Mouse (Mus musculus): Measurements from ENCODE around the gene Gm10309.

The Gm10309 gene

GRCm38 (mm10) chr17:86476674-86477073 lies 28.4 kb downstream of the Gm10309 start:
- DNase-seq (ENCODE audit: low read depth, low spot score), result no peak

DNA sequence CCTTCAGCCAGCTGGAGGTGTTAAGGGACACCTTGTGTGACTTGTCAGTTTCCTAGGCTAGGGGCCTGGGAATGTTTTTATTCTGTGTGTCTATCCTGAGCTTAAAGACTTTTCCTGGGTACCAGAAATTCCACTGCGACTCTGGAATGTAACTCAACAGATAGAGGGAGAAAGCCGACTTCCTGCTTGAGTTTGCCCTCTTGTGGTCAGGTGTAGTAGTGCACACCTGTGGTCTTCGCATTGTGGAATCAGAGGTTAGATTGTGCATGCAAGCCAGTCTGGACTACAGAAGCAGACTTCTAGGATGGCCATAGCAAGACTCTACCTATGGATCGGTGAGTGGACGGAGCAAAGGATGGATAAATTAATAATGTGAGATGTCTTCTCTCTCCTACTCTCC lies 33.3 kb downstream of the Gm10309 start:
- DNase-seq (ENCODE audit: low read depth, low spot score), result no peak

DNA sequence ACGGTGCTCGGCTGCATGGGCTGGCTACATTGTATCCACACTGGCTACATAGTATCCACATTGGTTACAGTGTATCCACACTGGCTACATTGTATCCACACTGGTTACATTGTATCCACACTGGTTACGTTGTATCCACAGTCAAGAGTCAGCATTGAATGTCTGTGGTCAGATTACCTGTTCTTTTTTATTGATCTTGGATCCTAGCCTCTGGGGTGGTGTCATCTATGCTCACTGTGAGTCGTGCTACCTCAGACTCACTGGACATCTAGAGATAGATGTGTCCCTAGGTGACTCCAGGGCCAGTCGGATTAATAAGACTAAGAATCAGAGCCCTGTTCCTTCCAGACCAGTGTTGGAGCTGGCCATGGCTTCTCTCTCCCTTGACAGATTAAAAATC lies 34.9 kb downstream of the Gm10309 start:
- no peak for DNase-seq (ENCODE audit: low read depth, low spot score)

DNA sequence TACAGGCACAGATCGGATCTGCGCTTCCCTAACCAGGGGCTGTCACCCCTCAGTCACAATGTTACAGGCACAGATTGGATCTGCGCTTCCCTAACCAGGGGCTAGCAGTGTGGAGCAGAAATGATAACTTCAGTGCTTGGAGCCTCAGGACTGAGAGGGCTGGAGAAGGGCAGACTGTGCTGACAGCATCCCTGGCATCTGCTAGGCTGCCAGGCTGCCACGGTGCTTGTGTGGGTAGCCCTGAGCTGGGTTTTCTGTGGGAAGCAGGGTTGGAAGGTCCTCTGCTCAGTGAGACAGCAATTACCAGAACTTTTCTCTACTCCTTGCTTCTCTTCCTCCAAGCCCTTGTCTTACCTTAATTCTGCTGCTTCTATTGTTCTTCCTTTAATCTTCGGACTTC lies 37.1 kb downstream of the Gm10309 start:
- DNase-seq (ENCODE audit: low read depth, low spot score), result no peak

- no peak for DNase-seq (ENCODE audit: low read depth, low spot score)
Observed at GRCm38 (mm10) chr17:86467291-86467898, 37.6 kb downstream of the Gm10309 start.

- no peak for DNase-seq (ENCODE audit: low read depth, low spot score)
Observed at GRCm38 (mm10) chr17:86466871-86467270, 38.2 kb downstream of the Gm10309 start.

GRCm38 (mm10) chr17:86466412-86466811 lies 38.6 kb downstream of the Gm10309 start:
- DNase-seq (ENCODE audit: low read depth, low spot score), result no peak

GRCm38 (mm10) chr17:86465865-86466264 lies 39.2 kb downstream of the Gm10309 start:
- no peak for DNase-seq (ENCODE audit: low read depth, low spot score)

- no peak for DNase-seq (ENCODE audit: low read depth, low spot score)
Observed at GRCm38 (mm10) chr17:86464689-86465363, 40.2 kb downstream of the Gm10309 start.

DNA sequence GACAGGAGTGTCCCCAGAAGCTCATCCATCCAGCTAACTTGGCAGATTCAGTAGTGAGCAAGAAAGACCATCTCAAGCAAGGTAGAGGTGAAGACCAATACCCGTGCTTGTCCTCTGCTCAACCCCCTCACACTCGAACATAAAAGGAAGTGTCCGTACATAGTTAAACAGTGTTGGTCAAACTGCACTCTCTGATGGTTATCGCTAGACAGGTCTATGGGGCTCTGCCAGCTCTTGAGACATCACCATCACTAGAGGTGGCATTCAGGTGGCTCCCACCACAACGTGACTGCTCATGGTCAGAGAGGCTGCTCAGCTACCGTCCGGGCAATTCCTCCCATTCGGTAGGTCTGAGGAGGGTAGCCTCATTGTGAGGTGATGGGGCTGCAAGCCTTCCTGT lies 40.8 kb downstream of the Gm10309 start:
- DNase-seq (ENCODE audit: low read depth, low spot score), result no peak

DNA sequence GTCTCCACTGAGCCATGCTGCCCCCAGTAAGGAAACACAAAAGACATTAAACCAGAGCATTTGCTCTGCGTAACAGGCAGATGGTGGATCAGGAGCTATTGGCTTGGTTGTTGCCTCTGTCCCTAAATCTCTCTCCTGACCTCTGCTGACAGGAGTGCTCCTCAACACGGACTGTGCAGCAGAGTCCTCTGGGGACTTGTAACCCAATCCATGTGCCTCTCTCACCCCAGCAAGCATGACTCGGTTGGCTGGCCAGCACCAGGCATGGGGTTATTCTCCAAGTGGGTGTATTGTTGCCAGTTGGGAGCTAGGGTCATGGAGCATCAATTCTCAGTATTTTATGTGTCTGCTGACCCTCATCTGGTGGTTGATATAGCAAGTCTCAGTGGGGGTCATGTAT lies 41.7 kb downstream of the Gm10309 start:
- DNase-seq (ENCODE audit: low read depth, low spot score), result no peak

DNA sequence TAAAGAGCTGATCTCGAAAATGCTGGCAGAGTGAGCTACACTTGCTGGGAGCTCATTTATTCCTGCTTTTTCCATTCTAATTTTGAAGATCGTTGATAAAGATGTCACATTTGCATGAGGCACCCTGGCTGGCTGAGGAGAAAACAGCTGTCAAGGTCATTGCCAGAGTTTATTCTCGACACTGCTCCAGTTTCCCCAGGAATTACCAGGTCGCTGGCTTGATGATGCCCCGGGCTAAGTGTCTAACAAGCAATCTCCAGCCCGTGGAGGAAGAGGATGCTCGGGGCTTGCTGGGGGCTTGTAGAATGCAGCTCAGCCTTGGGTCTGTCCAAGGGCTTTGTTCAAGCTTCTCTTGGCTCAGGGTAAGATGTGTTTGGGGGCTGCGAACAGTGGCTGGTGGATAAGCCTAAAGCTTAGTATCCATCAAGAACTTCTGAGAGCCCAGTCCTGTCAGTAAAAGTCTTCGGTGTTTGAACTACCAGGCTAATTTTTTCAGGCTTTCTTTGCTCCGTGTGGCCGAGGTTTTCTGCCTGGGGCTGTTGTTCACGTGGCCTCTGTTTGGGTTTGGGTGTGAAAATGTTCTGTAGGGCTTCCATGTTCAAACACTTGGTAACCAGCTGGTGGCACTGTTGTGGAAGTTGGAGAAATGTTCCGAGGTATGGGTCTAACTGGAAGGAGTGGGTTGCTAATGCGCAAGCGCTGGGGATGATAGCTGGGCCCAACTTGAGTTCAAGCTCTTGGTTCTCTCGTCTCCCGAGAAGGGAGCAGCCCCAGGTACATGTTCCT lies 44.2 kb downstream of the Gm10309 start:
- DNase-seq (ENCODE audit: low read depth, low spot score), result no peak

GRCm38 (mm10) chr17:86458302-86458980 lies 46.6 kb downstream of the Gm10309 start:
- DNase-seq (ENCODE audit: low read depth, low spot score), result no peak

DNA sequence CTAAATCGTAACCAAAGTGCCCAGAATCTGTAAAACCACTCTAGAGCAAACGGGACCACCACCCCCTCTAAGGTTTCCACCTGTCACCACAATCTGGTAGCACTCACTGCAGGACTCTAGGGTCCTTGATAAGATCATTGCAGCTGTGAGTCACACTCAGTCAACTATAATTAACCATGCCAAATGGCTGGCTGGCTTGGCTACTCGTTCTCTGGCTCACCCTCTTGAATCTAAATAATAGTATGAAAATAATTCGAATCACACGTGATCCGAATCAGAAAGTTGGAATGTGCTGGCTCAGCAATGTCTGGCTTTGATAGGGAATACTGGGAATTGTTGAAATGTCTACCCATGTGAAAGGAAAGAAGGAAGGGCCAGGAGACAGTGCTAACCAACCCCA lies 48.5 kb downstream of the Gm10309 start:
- DNase-seq (ENCODE audit: low read depth, low spot score), result no peak

- DNase-seq (ENCODE audit: low read depth, low spot score), result no peak
Observed at GRCm38 (mm10) chr17:86454351-86454706, 50.7 kb downstream of the Gm10309 start.

DNA sequence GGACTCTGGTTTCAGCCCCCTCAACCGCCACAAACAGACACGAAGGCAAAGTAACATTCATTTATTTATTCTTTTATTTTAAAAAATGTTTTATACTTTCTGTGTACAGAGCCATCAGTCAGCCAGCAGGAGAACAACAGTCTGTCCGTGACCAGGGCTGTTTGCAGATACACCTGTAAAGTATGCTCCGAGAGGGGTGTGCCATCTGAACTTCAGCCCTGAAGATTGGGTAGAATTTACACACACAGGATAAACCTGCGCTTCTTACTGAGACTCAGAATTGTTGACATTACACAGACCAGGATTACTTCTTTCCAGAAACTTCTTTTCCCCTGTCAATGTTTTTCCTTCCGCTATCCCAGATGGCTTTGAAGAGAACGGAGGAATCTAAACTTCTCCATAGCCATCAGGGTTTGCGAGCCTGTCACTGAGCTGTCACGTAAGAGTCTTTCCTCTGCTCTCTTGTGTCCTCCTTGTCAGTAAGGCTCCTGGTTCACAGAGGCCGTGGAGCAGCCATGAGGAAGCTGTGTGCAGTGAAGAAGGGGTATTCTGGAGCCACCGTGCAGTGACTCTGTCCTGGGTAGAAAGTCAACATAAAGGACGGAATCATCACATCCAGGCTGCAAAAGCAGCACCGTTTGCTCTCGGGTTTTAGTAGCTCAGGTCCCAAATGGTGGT lies 51.2 kb downstream of the Gm10309 start:
- DNase-seq (ENCODE audit: low read depth, low spot score), result no peak

DNA sequence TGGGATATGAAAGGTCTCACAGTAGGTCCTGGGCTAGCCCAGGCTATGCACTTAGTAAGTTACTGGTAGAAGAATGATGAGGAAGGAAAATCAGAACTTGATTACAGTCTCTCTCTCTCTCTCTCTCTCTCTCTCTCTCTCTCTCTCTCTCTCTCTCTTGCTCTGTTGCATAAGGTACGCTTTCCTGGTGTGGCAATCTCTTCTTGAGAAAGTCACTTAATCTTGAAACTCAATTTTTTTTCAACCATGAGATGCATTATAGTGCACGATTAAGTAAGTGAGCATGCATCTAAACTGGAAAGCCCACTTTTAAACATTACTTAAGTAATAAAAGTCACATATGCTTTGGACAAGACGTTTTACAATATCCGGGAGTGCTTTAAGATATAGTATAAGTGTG lies 52.1 kb downstream of the Gm10309 start:
- DNase-seq (ENCODE audit: low read depth, low spot score), result no peak
